Mouse (Mus musculus) left cerebral cortex, adult 11 months (tissue): Measurements from ENCODE around the gene Nus1.

Source experiments
- DNase-seq: peaks from one replicate; pipeline ENCODE4 v3.0.0; 2022; ENCODE audit warnings: low spot score

The Nus1 gene

GRCm38 (mm10) chr10:52417998-52418860, 882 bp downstream of the Nus1 start:
- no peak for DNase-seq

- DNase-seq: no peak
Measured at GRCm38 (mm10) chr10:52418931-52419330, 1.6 kb downstream of the Nus1 start.

DNA sequence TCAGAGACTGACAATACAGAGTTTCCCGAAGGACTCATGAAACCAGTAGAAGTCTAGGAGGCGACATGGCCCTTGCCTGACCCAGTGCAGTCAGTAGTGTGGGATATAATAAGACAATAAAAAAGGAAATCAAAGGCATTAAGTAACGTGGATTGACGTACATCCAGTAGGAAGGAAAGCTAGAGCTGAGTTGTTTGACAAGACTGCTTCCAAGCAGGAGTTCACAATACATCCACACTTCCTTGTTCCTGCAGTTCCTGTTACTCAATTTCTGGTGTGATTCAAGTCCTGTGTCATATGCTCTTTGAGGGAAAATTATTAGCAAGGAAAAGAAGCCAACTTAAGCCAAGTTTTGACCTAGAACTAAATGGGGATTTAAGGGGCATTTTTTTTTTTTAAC, 2.1 kb downstream of the Nus1 start:
- no peak for DNase-seq

- no peak for DNase-seq
Measured at GRCm38 (mm10) chr10:52420526-52420925, 3.2 kb downstream of the Nus1 start.

GRCm38 (mm10) chr10:52421716-52422115, 4.4 kb downstream of the Nus1 start:
- DNase-seq: no peak

- DNase-seq: no peak
Measured at GRCm38 (mm10) chr10:52423097-52423496, 5.8 kb downstream of the Nus1 start.

- no peak for DNase-seq
Measured at GRCm38 (mm10) chr10:52426314-52426980, 9.1 kb downstream of the Nus1 start.

DNA sequence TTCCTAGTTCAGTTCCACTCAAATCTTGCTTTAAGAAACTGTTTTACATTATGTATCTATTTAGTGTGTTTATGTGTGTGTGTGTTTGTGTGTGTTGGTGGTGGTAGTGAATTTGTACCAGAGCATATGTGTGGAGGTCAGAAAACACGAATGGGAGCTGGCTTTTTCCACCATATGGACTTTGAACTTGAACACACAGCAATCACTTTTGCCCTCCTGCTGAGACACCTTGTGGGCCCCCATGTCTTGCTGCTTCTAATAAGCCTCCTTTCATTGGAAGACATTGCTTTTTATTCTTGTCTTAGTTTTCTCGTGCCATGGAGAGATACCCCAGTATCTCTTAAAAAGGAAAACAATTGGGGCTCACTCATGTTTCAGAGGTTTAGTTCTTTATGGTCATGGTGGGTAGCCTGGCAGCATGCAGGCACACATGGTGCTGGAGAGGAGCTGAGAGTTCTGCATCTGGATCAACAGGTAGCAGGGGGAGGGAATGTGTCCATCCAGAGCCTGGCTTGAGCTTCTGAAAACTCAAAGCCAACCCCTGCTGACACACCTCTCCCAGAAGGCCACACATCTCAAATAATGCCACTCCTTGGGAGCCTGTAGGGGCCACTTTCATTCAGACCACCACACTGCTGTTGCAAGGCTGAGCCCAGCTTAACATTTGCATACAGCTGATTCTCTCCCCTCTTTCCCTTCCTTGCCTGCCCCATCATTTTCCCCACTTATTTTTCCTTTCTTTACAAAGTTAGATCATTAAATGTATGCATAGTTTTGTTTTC, 10.5 kb downstream of the Nus1 start:
- DNase-seq: no peak

DNA sequence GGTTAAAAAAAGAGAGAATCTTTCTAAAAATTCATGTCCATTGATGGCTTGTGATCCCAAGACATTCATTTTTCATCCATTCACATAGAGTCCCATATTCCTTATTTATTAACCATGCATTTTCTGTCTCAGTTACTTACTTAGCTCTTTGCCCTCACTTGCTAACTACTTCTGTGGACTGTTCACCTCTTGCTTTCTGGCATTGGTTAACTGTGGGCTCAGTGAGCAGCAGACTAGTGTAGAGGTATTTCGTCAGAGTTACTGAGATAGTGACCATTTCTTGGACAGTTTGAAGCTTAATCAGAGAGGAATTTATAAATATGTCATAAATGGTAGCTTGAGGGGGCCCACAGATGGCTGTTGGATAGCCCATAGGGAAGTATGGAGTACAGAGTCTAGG, 13.6 kb downstream of the Nus1 start:
- DNase-seq: no peak

GRCm38 (mm10) chr10:52434836-52435235, 17.5 kb downstream of the Nus1 start:
- no peak for DNase-seq

GRCm38 (mm10) chr10:52460614-52461013, 43.3 kb downstream of the Nus1 start:
- DNase-seq: no peak

DNA sequence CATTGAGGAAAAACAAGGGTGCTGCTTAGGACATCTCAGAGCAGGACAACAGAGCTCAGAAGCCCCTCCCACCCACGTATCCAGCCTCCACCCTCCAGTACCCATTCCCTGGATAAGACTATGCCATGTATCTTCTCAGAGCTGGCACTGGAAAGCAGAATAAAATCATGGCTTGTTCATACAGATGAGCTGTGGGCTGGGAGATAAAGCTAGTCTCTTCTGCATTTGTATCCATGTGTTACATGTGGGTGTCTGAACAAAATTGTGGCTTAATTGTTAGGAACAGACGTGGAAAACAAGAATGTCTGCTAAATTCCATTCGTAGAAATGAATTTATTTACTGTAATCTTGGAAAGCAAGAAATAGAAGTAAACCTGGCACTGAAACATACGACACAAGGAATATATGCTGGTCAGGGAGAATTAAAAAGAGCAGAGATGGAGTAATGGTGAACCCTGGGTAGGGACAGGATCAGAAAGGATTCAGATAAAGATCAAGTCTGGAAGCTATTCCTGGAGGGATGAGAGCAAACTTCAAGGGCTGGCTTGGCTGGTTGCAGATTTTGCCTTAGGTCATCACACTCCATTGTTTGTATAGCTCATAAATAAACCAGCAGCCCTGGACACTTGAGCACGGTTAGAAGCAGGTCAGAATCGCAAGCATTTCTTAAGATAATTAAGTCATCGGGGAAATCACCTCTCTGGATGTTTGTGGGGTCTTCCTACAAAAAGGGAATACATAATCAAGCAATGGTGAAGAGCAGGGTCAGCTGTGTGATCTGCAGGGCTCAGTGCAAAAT, 46.8 kb downstream of the Nus1 start:
- no peak for DNase-seq

GRCm38 (mm10) chr10:52471520-52471919, 54.2 kb downstream of the Nus1 start:
- DNase-seq: no peak
